Mouse (Mus musculus): Measurements from ENCODE around the gene Pde1b. TPM values are rescaled to one million over a fixed set of nuclear protein-coding genes. Genes with fewer than 3 reads are reported as not detected.

Gene Pde1b
- 10 to 100 TPM; 52.8 to 58.1 TPM for total RNA-seq (2021)

DNA sequence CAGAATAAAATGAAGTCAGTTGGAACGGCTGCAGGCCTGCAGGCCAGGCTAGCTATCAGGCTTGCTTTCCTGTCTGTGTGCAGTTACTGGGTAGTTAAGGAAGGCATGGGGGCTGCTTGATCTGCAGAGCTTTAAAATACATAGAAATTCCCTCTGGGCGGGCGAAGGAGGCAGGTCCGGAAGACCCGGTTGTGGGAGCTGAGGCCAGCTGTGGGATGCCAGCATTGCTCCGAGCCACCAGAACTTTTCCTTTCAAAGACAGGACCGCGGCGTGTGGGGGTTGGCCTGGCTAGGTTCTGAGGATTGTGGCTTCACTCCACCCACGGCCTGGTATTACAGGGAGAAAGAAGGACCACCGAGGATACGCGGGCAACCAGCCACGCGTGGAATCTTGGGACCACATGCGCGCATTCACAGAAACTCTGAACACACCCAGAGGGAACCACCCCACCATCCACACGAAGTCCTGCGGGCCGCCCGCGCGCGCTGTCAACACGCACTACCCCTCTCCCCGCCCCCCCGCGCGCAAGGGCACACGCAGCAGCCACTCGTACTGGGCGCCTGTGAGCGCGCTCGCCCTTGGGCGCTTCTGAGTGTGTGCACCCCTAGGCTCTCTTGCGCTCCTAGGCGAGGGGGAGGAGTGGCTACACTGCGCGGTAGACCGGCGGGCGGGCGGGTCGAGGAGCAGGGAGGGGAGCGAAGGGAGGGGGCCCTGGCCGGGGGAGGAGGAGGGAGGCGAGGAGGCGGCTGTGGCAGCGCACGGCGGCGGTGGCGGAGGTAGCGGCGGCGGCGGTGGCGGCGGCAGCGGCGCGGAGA, at the start of gene Pde1b:
Pde1b (plus strand) TSS at position 600 of the 816 bp plus-strand sequence.
- intact Hi-C loops (cut with DNase I): no loop called here
- peak; percentile 74 for DNase-seq

DNA sequence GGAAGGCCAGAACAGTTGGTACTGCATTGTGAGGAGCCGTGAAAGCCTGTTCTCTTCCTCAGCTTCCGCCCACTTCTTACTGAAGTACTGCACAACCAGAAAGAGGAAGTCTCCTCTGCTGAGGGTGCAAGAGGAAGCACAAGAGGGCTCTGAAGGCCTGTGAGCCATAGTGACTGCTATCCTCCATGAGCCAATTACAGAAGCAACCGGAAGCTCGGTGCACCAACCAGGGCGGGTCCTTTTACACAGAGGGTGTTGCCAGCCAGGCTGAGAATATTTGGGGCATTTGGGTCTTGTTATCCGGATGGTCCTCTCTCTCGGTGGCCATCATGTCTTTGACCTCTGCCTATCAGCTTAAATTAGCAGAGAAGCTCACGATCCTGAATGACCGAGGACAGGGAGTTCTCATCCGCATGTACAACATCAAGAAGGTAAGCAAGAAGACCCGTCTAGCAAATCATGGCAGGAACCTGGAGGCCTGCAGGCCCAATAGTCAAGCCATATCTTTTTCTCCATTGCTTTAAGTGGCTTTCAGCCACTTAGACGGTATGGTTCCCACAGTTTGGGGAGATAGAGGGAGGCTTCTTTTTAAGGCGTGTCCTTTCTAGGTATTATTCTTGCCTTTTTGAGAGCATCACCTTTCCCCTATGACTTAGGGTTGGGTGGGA, 49.1 kb upstream of the Pde1b start, which contains the start of gene Nckap1l:
Nckap1l (plus strand) TSS at position 244 of the 668 bp plus-strand sequence.
- intact Hi-C loops (cut with DNase I): no loop called here
- no peak for DNase-seq

DNA sequence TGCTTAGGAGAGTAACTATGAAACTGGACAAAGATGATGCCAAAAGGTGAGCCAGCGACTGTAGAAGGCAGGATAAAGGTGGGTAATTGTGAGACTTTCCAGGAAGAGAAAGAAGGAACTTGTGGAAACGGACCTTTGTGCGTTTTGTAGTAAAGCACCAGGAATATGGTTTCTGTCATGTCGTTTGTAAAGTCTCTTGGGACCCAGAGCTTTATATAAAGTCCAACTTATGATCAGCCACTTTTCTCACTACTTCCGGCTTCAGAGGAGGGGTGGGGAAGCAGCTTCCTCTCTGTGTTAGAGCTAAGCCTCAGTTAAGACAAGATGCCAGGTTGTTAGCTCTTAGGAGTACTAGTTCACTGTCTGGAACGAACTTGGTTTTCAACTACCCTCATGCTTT, 48.4 kb upstream of the Pde1b start:
- DNase-seq: no peak
- intact Hi-C loops (cut with DNase I): no loop called here

DNA sequence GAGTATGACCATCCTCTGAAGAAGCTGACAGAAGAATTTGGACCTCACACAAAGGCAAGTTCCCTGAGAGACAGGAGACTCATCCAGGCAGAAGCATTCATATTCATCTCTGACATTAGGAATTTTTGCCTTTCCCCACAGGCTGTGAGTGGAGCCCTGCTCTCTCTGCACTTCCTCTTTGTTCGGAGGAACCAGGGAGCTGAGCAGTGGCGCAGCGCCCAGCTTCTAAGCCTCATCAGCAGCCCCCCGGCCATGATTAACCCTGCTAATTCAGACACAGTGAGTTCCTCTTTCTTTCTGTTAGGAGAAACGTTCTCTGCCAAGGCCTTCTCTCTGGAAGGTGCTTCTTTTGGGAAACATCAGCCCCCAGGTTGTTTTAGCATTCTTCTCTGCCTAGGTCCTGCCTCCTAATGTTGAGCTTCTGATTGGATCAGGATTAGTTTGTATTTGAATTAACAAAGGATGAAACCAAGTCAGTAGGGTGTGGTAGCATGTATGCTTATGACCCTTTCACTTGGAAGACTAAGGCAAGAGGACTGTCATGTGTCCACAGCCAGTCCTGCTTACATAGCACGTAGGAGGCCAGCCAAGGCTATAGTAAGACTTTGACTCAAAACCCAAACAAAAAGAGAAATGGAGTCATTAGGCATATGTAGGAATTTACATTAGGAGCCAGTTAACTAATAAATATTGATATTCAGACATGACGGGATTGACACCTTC, 40.1 kb upstream of the Pde1b start:
- DNase-seq: peak; percentile 73
- intact Hi-C loops (cut with DNase I): no loop called here

DNA sequence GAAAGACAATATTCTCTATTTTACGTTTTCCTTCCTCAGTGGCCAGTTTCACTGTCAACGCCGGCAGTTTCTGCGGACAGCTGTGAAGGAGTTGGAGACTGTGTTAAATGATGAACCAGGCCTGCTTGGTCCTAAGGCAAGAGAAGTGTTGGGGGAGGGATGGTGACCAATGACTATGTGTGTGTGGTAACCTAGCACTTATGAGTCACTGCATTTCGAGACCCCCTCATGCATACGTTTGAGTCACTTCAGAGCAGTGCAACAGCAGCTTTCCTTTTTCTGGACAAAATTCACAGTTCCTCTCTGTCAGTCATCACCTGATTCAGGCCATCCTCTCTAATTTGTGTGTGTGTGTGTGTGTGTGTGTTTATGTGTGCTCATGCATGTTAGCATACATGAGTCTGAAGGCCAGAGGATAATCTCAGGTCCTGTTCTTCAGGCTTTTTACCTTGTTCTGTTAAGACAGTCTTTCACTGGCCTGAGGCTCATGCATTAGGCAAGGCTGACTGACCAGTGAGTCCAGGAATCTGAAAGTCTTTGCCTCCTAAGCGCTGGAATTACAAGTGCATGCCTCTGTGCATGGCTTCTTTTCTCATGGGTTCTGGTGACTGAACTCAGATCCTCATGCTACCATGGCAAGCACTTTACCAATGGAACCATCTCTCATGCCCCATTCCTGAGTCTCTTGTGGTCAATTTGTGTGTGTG, 31.2 kb upstream of the Pde1b start:
- no peak for DNase-seq
- intact Hi-C loops (cut with DNase I): no loop called here

DNA sequence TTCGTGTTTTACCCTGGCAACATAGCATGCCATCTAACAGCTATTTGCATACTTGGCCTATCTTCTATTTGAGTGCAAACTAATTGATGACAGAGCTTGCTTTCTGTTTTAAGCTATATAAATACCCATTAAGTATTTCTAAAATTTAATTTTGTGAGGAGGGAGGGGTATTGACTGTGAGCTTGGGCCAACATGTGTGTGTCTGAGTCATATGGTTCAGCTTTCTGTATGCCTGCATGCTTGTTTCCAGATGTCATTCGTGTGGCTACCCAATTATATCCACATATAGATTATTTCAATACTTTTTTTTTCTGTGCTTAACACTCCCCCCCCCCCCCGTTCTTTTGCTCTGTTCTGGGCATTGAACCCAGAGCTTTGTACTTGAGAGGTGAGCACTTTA, 30.6 kb upstream of the Pde1b start:
- intact Hi-C loops (cut with DNase I): no loop called here
- DNase-seq: no peak

DNA sequence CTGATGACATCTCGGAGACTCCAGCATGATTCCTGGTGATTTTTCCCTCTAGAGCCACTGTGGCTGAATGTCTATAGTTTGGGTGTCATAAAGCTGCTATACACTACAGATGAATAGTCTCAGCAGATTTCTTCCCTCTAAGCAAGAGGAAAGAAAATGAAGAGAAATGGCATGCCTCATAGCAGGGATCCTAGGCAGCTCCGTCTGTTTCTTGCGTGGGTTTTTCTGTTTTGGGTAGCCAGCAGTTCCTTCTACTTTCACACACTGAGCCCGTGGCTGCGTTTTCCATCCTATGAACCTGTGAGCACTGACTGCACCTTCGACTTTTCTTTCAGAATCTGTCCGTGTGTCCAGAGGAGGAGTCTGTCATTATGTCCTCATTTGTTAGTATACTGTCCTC, 29.7 kb upstream of the Pde1b start:
- intact Hi-C loops (cut with DNase I): no loop called here

DNA sequence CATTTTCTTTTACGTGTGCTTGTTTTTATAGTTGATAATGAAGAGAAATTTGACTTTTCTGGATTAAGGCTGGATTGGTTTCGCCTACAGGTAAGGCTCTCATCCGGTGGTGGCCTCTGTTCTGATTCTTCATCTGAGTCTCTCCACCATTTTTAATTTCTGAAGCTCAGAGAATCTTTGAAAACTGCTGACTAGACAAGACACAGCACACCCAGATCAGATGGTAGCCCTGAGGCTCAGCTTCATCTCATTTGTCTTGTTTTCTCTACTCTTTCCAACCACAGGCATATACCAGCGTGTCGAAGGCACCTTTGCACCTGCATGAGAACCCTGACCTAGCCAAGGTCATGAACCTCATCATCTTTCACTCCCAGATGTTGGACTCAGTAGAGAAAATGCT, 29.1 kb upstream of the Pde1b start:
- intact Hi-C loops (cut with DNase I): no loop called here
- DNase-seq: no peak

More for the DNA sequence above, 29.7 kb upstream of the Pde1b start:
- DNase-seq: no peak

DNA sequence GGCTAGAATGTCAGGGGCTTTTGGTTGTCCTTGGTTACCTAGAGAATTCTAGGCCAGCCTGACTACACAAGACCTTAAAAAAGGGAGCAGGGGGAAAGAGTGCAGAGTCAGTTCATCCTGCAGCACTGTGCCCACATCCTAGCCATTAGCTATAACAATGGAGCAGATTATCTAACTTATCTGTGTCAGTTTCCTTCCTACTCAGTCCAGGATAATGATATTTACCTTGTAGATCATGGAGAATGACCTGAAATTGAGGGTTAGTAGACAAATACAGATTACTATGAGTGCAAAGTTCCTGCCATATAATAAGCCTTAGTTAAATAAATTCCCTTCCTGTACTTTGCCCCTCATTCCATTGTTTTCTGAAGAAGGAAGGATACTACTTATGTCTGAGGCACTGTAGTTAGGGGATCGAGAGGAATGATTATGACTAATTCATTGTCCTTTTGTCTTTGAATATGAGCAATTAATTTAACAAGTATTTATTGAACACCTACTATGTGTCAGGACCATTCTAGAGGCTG, 23.7 kb upstream of the Pde1b start:
- intact Hi-C loops (cut with DNase I): no loop called here
- DNase-seq: no peak

DNA sequence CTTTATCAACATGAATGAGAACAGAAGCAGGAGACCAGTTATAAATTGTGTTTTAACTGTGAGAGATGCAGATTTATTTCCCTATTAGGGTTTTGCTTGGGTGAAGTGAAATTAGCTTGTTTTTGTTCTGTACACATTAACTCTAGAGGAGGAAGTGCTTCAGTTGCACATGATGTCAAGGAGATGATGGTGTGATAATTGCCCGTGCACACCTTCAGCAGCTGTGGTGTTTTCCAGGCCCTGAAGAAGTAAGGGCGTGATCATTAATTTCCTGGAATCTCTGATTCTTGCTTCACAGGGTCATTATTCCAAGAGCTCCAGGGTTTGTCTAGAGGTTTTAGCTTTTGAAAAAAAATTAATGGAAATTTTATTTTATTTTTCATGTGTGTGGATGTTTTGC, 22.7 kb upstream of the Pde1b start:
- no peak for DNase-seq
- intact Hi-C loops (cut with DNase I): no loop called here

DNA sequence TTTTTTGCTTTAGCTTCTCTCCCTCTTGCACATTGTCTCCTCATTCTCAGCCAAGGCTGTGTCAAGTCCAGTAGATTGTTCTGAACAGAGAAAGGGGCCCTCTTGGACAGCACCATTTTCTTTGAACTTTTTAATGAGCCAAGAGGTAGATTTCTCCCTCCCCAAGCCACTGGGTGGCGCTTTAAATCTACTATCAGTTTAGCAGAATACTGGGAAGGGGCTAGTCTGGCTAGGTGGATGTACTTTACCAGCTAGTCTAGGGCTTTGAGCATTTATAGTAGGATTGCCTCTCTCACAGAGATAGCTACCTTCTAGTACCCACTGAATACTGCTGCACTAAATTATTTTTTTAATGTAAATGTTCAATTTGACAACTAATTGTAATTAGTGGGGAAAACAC, 20.3 kb upstream of the Pde1b start:
- DNase-seq: peak; percentile 67
- intact Hi-C loops (cut with DNase I): no loop called here

DNA sequence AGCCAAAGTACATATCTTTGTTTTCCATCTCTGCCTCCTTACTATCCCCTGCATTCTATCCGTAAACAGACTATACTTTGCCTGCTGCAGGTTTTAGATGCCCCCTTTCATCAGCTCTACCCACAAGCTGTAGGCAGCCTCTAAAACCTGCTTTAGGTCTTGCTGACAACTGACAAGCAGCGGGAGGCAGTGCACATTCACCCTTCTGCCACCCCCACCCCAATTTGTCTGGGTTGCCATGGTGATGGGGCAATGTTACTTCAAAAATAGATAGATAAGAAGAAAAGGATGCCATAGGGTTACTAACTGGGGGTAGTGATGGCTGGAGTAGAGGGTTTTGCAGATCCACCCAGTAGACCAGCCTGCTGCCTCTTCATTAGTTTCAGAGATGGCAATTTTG, 18.3 kb upstream of the Pde1b start:
- no peak for DNase-seq
- intact Hi-C loops (cut with DNase I): no loop called here

DNA sequence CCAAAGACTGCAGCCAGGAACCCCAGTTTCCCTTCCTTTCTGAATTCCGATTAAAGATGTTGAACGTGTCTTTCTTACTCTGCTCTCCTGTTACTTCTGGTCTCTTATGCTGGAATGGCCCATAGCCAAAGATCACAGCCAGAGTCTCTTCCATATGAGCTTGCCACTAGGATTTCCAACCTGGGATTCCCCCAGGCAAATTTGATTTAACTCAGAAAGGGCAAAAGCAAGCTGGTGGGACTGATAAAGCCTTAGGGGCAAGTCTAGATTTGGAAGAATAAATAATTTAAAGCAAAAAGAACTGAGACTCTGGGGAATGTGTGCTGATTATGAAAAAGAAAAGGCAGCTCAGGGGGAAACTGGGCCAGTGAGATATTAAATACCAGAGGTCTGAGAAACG, 17.7 kb upstream of the Pde1b start:
- intact Hi-C loops (cut with DNase I): no loop called here
- no peak for DNase-seq

DNA sequence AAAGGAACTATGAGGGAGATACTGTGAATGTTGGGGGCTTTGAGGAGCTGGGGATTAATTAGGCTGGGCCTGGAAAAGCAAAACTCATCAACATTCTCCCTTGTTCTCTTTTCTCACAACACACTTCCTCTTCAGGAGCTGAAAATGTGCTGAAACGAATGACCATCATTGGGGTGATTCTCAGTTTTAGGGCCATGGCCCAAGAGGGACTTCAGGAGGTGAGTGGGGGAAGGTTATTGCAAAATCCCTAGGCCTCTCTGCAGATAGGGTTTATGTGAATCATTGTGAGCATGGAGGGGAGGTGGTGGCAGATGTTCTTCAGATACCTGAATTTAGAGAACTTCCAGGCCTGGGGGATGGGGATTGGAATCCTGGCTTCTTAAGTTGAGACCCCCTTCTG, 16.2 kb upstream of the Pde1b start:
- intact Hi-C loops (cut with DNase I): no loop called here
- no peak for DNase-seq

DNA sequence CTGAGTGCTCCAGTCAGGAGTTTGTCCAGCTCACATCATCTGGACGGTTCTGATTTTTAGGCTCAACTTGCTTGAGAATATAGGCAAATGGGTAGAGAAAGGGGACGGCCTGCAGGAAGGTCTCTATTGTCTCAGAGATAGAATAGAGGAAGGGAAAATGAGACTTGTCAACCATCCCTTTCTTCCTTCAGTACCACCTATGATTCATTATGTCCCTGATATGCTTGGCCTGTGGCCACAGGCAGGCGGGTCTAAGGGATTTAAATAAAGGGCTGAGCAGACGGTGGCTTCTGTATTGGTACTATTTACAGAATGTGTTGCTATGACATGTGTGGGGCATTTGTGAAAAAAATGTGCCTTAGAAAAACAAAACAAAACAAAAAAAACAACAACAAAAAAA, 14.5 kb upstream of the Pde1b start:
- no peak for DNase-seq
- intact Hi-C loops (cut with DNase I): no loop called here

DNA sequence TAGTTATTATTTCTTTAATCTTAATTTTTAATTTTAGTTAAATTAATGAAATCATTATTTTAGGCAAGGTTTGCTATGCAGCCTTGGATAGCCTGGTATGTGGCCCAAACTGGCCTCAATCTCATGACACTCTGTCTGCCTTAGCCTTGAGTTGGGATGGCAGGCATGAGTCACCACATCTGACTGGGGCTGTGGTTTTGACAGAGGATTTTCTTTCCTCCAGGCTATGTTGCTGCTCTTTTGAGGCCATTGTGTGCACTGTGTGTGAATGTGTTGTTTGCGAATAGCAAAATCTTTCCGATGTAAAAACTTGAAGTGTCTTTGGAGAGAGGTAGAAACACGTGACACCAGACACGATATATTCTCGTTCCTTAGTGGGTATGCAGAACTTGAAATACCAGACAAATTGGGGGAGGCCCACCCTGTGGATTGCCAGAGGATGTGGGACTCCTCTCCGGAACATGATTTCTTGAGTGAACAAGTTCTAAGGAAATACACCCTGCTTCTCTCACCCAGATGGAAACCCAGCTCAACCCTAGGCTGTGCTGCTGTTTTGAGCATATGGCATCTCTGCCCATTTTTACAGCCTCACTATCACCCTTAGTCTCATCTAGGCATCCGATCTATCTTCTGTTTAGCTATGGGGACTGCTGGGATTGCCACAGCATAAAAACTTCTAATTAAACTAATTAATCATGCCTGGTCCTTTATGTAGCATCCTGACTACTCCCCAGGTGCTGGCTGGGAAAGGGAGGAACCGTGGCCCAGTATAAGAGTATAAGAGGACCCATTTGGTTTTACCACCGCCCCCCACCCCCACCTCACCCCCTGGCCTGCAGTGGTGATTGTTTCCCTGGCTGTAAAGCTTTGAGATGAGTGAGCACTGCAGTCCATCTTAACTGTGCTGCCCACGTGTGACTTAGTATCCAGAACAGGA, 6.4 kb upstream of the Pde1b start:
- DNase-seq: no peak
- intact Hi-C loops (cut with DNase I): no loop called here

DNA sequence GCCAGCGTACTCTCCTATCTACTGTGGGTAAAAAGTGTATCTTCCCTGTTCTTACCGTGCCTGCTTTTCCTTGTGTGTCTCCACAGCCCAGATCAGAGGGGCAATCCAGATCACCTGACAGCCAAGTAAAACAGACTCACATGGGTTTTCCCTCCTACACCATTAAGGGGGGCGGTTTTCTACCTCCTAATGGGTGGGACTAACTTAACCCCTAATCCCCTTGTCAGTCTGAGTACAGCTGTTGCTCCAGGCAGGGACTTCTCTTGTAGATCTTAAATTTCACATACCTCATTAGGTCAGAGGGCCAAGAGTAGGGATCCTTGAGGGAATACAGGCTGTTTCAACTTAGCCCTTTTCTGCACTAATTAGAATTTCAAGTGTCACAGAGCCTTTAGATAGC, 4.7 kb upstream of the Pde1b start:
- intact Hi-C loops (cut with DNase I): no loop called here
- DNase-seq: no peak

DNA sequence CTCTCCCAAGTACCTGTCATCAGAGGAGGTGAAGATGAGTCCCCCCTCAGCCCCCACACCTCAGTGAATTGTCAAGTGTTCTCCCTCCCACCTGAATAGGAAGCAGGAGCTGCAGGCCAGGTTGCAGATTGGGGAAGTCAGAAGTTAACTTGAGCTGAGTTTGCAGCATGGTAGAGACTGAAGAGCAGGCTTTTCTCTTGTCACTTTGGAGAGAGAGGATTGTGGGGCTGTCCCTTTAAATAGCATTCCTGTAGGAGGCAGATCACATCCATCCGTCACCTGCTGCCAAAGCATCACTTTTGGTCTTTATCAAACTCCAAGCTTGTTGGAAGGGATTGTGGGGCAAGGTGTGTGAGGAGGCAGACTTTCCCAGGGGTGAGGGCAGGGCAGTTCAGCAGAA, 2.1 kb upstream of the Pde1b start:
- intact Hi-C loops (cut with DNase I): no loop called here
- DNase-seq: no peak

DNA sequence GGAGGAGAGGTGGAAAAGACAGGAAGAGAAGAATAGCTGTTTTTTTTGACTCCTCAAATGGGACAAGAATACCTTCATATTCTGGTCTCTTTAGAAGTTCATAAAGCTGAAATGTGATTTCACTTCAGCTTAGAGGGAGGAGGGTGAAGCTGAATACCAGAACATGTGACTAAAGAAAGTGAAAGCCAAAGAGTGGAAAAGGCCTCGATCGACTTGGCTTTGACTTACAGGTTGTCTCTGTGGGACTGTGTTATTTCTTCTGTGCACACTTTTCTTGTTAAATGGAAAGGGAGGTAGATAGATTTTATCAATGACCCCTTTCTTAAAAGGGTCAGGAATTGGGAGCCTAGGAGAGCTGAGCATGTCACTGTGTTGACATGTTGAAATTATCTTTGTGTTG, 1.6 kb upstream of the Pde1b start:
- DNase-seq: no peak
- intact Hi-C loops (cut with DNase I): no loop called here

DNA sequence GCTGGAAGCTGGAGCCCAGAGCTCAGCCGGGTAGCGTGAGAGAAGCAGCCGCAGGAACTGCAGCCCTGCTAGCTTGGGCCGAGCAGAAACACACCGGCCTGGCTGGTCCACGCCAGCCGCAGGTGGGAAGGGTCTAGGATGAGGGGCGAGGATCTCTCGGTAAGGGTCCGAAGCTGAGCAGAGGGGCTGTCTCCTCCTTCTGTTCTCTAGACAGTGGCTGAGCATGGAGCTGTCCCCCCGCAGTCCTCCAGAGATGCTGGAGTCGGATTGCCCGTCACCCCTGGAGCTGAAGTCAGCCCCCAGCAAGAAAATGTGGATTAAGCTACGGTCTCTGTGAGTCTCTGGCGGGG, 392 bp downstream of the Pde1b start:
- DNase-seq: no peak
- intact Hi-C loops (cut with DNase I): no loop called here

Data from left cerebral cortex, postnatal 4 days (tissue).